In the genomic region with DNA sequence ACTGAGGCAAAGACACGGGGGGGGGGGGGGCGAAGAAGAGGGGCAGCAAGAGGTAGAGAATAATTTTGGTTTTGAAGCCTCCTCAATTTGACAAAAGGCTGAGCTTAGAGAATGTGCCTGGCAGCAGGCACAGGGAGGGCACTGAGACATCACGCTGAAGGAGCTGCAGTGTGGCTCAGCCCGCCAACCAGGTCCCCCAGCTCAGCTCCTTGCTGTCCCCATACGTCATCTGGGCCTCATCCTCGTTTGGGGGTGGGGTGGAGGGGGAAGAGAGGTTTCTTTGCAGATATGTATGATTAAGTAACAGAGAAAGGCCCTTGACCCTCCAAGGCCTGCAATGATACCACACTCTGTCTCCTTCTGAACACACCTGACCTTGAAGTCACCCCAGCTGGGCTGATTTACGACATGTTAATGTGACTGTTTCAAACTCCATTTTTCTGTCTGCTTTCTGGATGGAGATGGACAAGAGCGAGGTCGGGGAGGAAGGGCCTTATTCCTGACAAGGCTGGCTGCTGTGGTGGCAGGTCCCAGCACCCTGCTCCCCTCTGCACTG, we compare ENCODE assay signal across 12 mouse cellular contexts. TPM values are rescaled to one million over a fixed set of nuclear protein-coding genes. Genes with fewer than 3 reads are reported as not detected.
A peak's percentile ranks its signal among the peaks of the same experiment; 100 is the strongest.
DNase-seq lines count a peak whose midpoint lies in the region; ATAC-seq and TF ChIP-seq lines count a peak whose summit lies in the region.
"Had no signal": no experiment of that assay in that cellular context is flagged by ENCODE, and none has a peak within 500 bp of the region (broad histone marks: within the 10 kb centered on the region; RNA-seq: fewer than 3 reads in every experiment).

No protein-coding gene starts in this region.

- no peaks in the 10 kb centered on the region for H3K27me3 ChIP-seq in heart, embryonic 12.5 days (replicated peaks)
- H3K27me3 ChIP-seq in heart, adult 2 months (ENCODE audit: control insufficient read depth, insufficient read depth, low read length) = no peaks in the 10 kb centered on the region
- no peaks in the 10 kb centered on the region for H3K27me3 ChIP-seq in testis, adult 2 months (ENCODE audit: control insufficient read depth, insufficient read depth, low read length)
- H3K27me3 ChIP-seq in intestine, embryonic 16.5 days (replicated peaks; ENCODE audit: control insufficient read depth, insufficient read depth, low read length) = no peaks in the 10 kb centered on the region
- H3K27me3 ChIP-seq: forebrain, embryonic 13.5 days had no signal

- H3K9me3 ChIP-seq in heart, embryonic 12.5 days (replicated peaks) = no peaks in the 10 kb centered on the region
- no peaks in the 10 kb centered on the region for H3K9me3 ChIP-seq in intestine, embryonic 16.5 days (ENCODE audit: control insufficient read depth, low read length)
- H3K9me3 ChIP-seq: forebrain, embryonic 13.5 days had no signal

- peak overlapping the region; percentile 48; the same call in 1 of the 2 replicates for H3K9ac ChIP-seq in heart, embryonic 12.5 days
- H3K9ac ChIP-seq in heart, adult 2 months (ENCODE audit: low read depth, low read length) = no peak overlapping the region
- H3K9ac ChIP-seq in intestine, embryonic 16.5 days (ENCODE audit: low read depth, low read length) = 0 out of 2 replicates have a peak overlapping the region, but pooled peaks have one; percentile 5
- H3K9ac ChIP-seq: forebrain, embryonic 13.5 days had no signal

- WGBS in heart, embryonic 12.5 days = 56% methylated on average over 9 of the region's 9 CpGs
- 83% methylated on average over 9 of the region's 9 CpGs for WGBS in heart, adult 2 months
- 41% methylated on average over 9 of the region's 9 CpGs for WGBS in intestine, embryonic 16.5 days

- peaks cover 39% of the 10 kb centered on the region for H3K4me1 ChIP-seq in heart, embryonic 12.5 days (replicated peaks)
- H3K4me1 ChIP-seq in heart, adult 2 months (ENCODE audit: control insufficient read depth, insufficient read depth, low read length) = peaks cover 5% of the 10 kb centered on the region
- H3K4me1 ChIP-seq in testis, adult 2 months (ENCODE audit: control insufficient read depth, insufficient read depth, low read length) = peaks cover 13% of the 10 kb centered on the region
- H3K4me1 ChIP-seq in intestine, embryonic 16.5 days (ENCODE audit: control insufficient read depth, insufficient read depth, low read length) = peaks cover 20% of the 10 kb centered on the region

- DNase-seq in heart, adult 2 months = no peak
- DNase-seq in testis, postnatal 10 days (ENCODE audit: low spot score) = no peak
- no peak for DNase-seq in left cerebral cortex, postnatal 14 days (ENCODE audit: low spot score in 2 of 2)
- DNase-seq in gastrocnemius, postnatal 14 days = no peak
- DNase-seq: adrenal gland, adult 8-10 months; cerebellum, adult 8-10 months; lung, postnatal 4 days had no signal

- no peaks in the 10 kb centered on the region for H3K79me2 ChIP-seq in heart, adult 2 months (replicated peaks; ENCODE audit: control insufficient read depth, insufficient read depth, low read length)

- H3K36me3 ChIP-seq in heart, embryonic 12.5 days = no peaks in the 10 kb centered on the region
- no peaks in the 10 kb centered on the region for H3K36me3 ChIP-seq in heart, adult 2 months (ENCODE audit: control insufficient read depth, insufficient read depth, low read length)
- no peaks in the 10 kb centered on the region for H3K36me3 ChIP-seq in testis, adult 2 months (ENCODE audit: control insufficient read depth, insufficient read depth, low read length)
- H3K36me3 ChIP-seq in intestine, embryonic 16.5 days (ENCODE audit: control insufficient read depth, insufficient read depth, low read length) = no peaks in the 10 kb centered on the region

- no peak overlapping the region for H3K4me3 ChIP-seq in heart, embryonic 12.5 days
- H3K4me3 ChIP-seq in heart, adult 2 months = no peak overlapping the region
- no peak overlapping the region for H3K4me3 ChIP-seq in testis, adult 2 months (ENCODE audit: control insufficient read depth, low read depth, low read length)
- no peak overlapping the region for H3K4me3 ChIP-seq in intestine, embryonic 16.5 days (ENCODE audit: low read length)
- H3K4me3 ChIP-seq: forebrain, embryonic 13.5 days had no signal

- TF ChIP-seq CTCF in heart, adult 2 months (IDR thresholded peaks at IDR 0.05) = no peak
- no peak for TF ChIP-seq CTCF in testis, adult 2 months (IDR thresholded peaks at IDR 0.05; ENCODE audit: control insufficient read depth, insufficient read depth, insufficient replicate concordance, low read depth, low read length)

- H3K4me2 ChIP-seq in heart, embryonic 12.5 days = no peak overlapping the region
- H3K4me2 ChIP-seq in intestine, embryonic 16.5 days (ENCODE audit: low read depth, low read length) = no peak overlapping the region
- H3K4me2 ChIP-seq: forebrain, embryonic 13.5 days had no signal

- intact Hi-C loops in heart, adult 2 months (cut with DNase I) = no loop called here
- intact Hi-C loops in left cerebral cortex, postnatal 14 days (cut with DNase I) = no loop called here
- intact Hi-C loops in gastrocnemius, postnatal 14 days (cut with DNase I; ENCODE audit: low total_unique reads) = no loop called here

- no peak for ATAC-seq in heart, embryonic 12.5 days (ENCODE audit: insufficient number of reproducible peaks, low FRiP score)
- ATAC-seq in intestine, embryonic 16.5 days = peak; percentile 54
- ATAC-seq in monocyte, adult 5-6 weeks (replicated peaks; ENCODE audit: insufficient number of reproducible peaks, low FRiP score, low TSS enrichment, poor library complexity, severe bottlenecking) = no peak
- ATAC-seq: forebrain, embryonic 13.5 days had no signal

- TF ChIP-seq EP300 in heart, adult 2 months (IDR thresholded peaks at IDR 0.05; ENCODE audit: insufficient read depth, low read depth, low read length) = no peak

- TF ChIP-seq POLR2A in heart, adult 2 months (IDR thresholded peaks at IDR 0.05; ENCODE audit: insufficient read depth, low read depth, low read length) = no peak
- no peak for TF ChIP-seq POLR2A in testis, adult 2 months (IDR thresholded peaks at IDR 0.05; ENCODE audit: control insufficient read depth, low read depth, low read length)

- peak overlapping the region; percentile 63; the same call in 1 of the 2 replicates for H3K27ac ChIP-seq in heart, embryonic 12.5 days (ENCODE audit: poor library complexity, severe bottlenecking)
- no peak overlapping the region for H3K27ac ChIP-seq in heart, adult 2 months
- peak overlapping the region; percentile 66; the same call in 1 of the 2 replicates for H3K27ac ChIP-seq in testis, adult 2 months (ENCODE audit: control insufficient read depth, insufficient read depth, low read depth, low read length)
- no peak overlapping the region for H3K27ac ChIP-seq in intestine, embryonic 16.5 days (ENCODE audit: low read length)
- H3K27ac ChIP-seq: forebrain, embryonic 13.5 days had no signal

RNA-seq across cellular contexts. Expression of a gene that starts 28.9 kb away (rescaled TPM):
- polyA plus RNA-seq in heart, embryonic 12.5 days (2016; fragmentation: Nextera tagmentation; extraction: Ambion mirVana) = 18.5 and 18.8 TPM in 2 replicates
- total RNA-seq in heart, adult 2 months (2021) = under 1 TPM; 0.60 to 0.64 TPM
- 0.96 and 1.7 TPM in 2 replicates for polyA plus RNA-seq in heart, adult 2 months (2012; rRNA removed)
- 73.8 and 80.3 TPM in 2 replicates for polyA plus RNA-seq in testis, adult 2 months (2012; rRNA removed)
- polyA plus RNA-seq in intestine, embryonic 16.5 days (2015; fragmentation: Nextera tagmentation; extraction: Ambion mirVana) = 5.7 and 8.2 TPM in 2 replicates
- 100 to 1,000 TPM; 161 to 172 TPM for total RNA-seq in left cerebral cortex, postnatal 14 days (2021)
- 8.2 TPM in 1 of 3 replicates, not detected in the others for total RNA-seq in monocyte, adult 5-6 weeks (2017)
- under 1 TPM; 0.62 to 0.97 TPM for total RNA-seq in gastrocnemius, postnatal 14 days (2021)

Comparison
In these comparisons a context has a peak if more than half of its experiments do, and no peak if none do; other contexts are left out.
1. H3K27ac ChIP-seq: peak in heart, embryonic 12.5 days (single experiment) and testis, adult 2 months (single experiment); none in heart, adult 2 months (single experiment) and intestine, embryonic 16.5 days (single experiment).
2. RNA of a gene that starts 28.9 kb away (total RNA-seq): 161 to 172 TPM in left cerebral cortex, postnatal 14 days; 0.62 to 0.97 TPM in gastrocnemius, postnatal 14 days, 0.60 to 0.64 TPM in heart, adult 2 months and 8.2 TPM in monocyte, adult 5-6 weeks; every median in the first group is over 10 times any median in the second.